Mouse (Mus musculus): ENCODE measurements around the gene Hopx.

Gene Hopx

DNA sequence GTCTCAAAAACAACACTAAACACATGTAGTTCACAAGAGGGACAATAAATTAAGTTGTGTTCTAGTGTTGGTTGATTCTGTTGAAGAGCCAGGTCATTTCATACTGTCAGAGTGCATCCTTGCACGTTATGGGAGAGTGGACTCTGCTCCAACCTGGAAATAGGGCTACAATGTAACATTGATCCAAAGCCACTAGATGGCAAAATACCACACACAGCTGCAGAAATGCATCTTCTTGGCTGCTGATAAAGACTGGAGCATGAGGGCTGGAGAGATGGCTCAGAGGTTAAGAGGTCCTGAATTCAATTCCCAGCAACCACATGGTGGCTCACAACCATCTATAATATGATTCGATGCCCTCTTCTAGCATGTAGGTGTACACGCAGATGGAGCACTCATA lies 43.3 kb downstream of the Hopx start:
- DNase-seq (ENCODE audit: low read depth, low spot score), result peak; percentile 63

- peak; percentile 47 for DNase-seq (ENCODE audit: low read depth, low spot score)
These were observed 43.9 kb downstream of the Hopx start for GRCm38 (mm10) chr5:77070987-77071386.

- no peak for DNase-seq (ENCODE audit: low read depth, low spot score)
These were observed 47.6 kb downstream of the Hopx start for GRCm38 (mm10) chr5:77067321-77067720.

GRCm38 (mm10) chr5:77061372-77062038 lies 53.4 kb downstream of the Hopx start:
- peak; percentile 39 for DNase-seq (ENCODE audit: low read depth, low spot score)

DNA sequence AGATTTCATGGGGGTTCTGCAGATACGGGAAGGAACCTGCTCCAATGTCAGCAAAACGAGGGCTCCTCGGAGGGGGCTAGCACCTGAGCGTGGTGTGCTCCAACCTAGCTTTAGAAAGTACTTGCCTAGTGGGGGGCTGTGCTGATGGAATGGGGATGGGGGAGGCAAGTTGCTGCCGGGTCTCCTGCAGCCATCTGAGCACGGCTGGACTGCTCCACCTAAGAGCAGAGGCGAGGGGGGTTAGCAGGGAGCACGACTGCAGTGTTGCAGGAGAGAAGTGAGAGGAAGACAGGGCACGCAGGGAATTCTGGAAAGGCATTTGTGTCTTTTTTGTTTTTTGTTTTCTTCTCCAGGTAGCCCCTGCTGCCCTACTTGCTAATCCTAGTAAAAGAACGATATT lies 54.6 kb downstream of the Hopx start:
- DNase-seq (ENCODE audit: low read depth, low spot score), result no peak

DNA sequence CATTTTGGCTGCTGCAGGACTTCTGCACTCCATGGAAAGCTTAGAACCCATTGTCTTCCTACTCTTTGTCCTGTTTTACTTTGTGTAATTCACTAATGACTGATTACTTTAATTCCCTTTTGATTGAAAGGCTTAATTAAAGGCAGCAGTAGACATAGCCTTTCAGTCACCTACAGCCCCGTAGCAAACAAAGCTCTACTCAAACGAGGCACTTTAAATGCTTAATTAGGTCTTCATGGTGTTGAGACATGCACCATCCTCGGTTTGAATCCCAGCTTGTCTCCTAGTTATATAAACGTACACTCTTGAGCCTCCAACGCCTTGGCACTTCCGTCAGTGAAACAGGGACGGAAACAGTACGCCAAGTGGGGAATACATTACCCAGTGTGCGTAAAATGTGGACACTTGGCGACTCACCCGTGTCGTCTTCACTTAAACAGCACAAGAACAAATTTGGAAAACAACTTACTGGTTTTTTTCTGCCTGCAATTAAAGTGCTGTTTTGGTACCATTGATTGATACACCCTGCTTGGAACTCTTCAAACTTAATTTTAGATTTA lies 58.0 kb downstream of the Hopx start:
- no peak for DNase-seq (ENCODE audit: low read depth, low spot score)

GRCm38 (mm10) chr5:77052616-77053015 lies 62.3 kb downstream of the Hopx start:
- DNase-seq (ENCODE audit: low read depth, low spot score), result peak; percentile 55

DNA sequence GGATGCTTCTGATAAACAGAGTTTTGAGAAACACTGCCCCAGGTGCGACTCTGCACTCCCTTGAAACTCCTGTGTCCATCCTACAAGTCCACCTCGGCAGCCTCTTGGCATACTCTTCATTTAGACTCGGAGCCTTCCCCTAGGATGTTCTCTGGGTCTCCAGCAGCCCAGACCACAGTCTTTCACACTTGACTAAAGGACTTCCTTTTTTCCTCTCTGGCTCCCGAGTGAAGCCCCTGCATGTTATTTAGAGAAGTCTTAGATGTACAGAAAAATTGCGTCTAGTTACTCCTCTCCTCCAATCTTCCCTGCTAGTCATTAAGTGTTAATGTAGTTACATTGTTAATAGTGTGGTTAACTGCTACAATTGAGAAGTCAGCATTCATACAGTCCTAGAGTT lies 70.6 kb downstream of the Hopx start:
- DNase-seq (ENCODE audit: low read depth, low spot score), result no peak

DNA sequence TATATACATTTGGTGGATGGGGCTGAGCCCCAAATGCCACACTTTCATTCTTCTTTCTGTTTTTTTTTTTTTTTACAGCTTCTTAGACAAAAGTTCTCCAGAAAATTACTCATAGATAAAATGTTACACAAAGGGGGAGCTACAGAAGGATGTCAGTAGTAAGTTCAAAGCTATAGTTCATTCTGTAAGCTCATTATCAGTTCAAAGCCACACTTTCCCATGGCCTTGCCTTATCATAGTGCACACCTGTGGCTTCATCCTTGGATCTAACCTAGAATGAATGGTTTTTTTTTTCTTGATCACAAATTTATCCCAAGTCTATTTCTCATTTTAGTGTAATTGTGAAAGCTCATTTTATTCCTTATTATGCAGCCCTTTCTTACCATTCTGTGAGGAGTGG lies 75.5 kb downstream of the Hopx start:
- no peak for DNase-seq (ENCODE audit: low read depth, low spot score)

- DNase-seq (ENCODE audit: low read depth, low spot score), result no peak
These were observed 76.5 kb downstream of the Hopx start for GRCm38 (mm10) chr5:77038451-77038850.
